Mouse (Mus musculus): Measurements from ENCODE around the gene Tfcp2. TPM values are rescaled to one million over a fixed set of nuclear protein-coding genes. Genes with fewer than 3 reads are reported as not detected.

The Tfcp2 gene
- total and polyA plus RNA-seq, 3 experiments: 20.4 to 21.5 TPM; not detected in 1

DNA sequence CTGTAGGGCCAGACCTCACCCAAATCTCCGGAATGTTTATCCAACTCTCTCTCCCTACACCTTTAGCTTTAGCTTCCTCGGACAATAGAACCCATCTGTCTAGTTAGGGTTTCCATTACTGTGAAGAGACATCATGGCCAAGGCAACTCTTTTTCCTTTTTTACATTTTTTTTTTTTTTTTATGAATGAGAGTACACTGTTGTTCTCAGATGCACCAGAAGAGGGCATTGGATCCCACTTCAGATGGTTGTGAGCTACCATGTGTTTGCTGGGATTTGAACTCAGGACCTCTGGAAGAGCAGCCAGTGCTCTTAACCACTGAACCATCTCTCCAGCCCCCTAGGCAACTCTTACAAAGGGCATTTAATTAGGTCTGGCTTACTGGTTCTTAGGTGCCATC, 86.4 kb downstream of the Tfcp2 start:
- H3K27me3 ChIP-seq (ENCODE audit: control insufficient read depth in 1 of 2, insufficient read depth in 2 of 2, low read length in 2 of 2): no peaks in the 10 kb centered on the region
- TF ChIP-seq MYB (IDR thresholded peaks at IDR 0.05; ENCODE audit: low read depth, low read length) (no peak), RCOR1 (IDR thresholded peaks at IDR 0.05; ENCODE audit: low read depth, low read length) (no peak), TBP (IDR thresholded peaks at IDR 0.05; ENCODE audit: low read depth, low read length) (0 out of 2 replicates have a peak, but pooled peaks have one; percentile 24), POLR2AphosphoS5 (IDR thresholded peaks at IDR 0.05; ENCODE audit: borderline replicate concordance, low read depth, low read length) (no peak), ZKSCAN1 (IDR thresholded peaks at IDR 0.05; ENCODE audit: low read depth, low read length) (no peak), SMC3 (IDR thresholded peaks at IDR 0.05; ENCODE audit: low read depth, low read length) (peak; percentile 63), GABPA (IDR thresholded peaks at IDR 0.05; ENCODE audit: low read depth, low read length) (no peak), TCF12 (IDR thresholded peaks at IDR 0.05; ENCODE audit: low read depth, low read length) (no peak), HCFC1 (IDR thresholded peaks at IDR 0.05; ENCODE audit: low read depth, low read length) (no peak), TAL1 (IDR thresholded peaks at IDR 0.05; ENCODE audit: low read length) (no peak), SIN3A (IDR thresholded peaks at IDR 0.05; ENCODE audit: low read length) (no peak), MAFK (IDR thresholded peaks at IDR 0.05; ENCODE audit: borderline replicate concordance, low read depth, low read length) (no peak), E2F4 (IDR thresholded peaks at IDR 0.05; ENCODE audit: borderline replicate concordance, low read depth, low read length) (no peak), JUND (IDR thresholded peaks at IDR 0.05; ENCODE audit: low read depth, low read length) (no peak), KAT2A (conservative IDR thresholded peaks at IDR 0.05; ENCODE audit: low read depth, low read length) (no peak), ZC3H11A (IDR thresholded peaks at IDR 0.05; ENCODE audit: low read depth, low read length) (peak; percentile 43), RAD21 (IDR thresholded peaks at IDR 0.05; ENCODE audit: low read depth, low read length) (peak; percentile 43), ETS1 (IDR thresholded peaks at IDR 0.05; ENCODE audit: low read depth, low read length) (no peak), NELFE (IDR thresholded peaks at IDR 0.05; ENCODE audit: low read depth, low read length) (no peak), ELF1 (IDR thresholded peaks at IDR 0.05; ENCODE audit: low read depth, low read length) (no peak), CHD1 (IDR thresholded peaks at IDR 0.05; ENCODE audit: low read depth, low read length) (no peak), MAX (IDR thresholded peaks at IDR 0.05; ENCODE audit: low read length) (no peak), CTCF (IDR thresholded peaks at IDR 0.05 in 2 of 3, conservative IDR thresholded peaks at IDR 0.05 in 1 of 3; ENCODE audit: control insufficient read depth in 1 of 3, insufficient read depth in 1 of 3, low read depth in 2 of 3, low read length in 3 of 3, poor library complexity in 1 of 3, severe bottlenecking in 1 of 3) (peak; percentile 24 to 57 (median 43); a peak in 4 of 6 replicates), MEF2A (IDR thresholded peaks at IDR 0.05; ENCODE audit: extremely low read depth, insufficient replicate concordance, low read depth, low read length, poor library complexity, severe bottlenecking) (no peak), USF1 (IDR thresholded peaks at IDR 0.05; ENCODE audit: low read depth, low read length) (no peak), MAZ (IDR thresholded peaks at IDR 0.05; ENCODE audit: low read depth, low read length) (no peak), POLR2AphosphoS2 (IDR thresholded peaks at IDR 0.05; ENCODE audit: low read length) (no peak), USF2 (IDR thresholded peaks at IDR 0.05; ENCODE audit: borderline replicate concordance in 1 of 2, insufficient read depth in 1 of 2, low read depth in 1 of 2, low read length in 2 of 2) (no peak), GATA1 (IDR thresholded peaks at IDR 0.05; ENCODE audit: low read depth, low read length) (no peak), POLR2A (IDR thresholded peaks at IDR 0.05; ENCODE audit: control insufficient read depth in 1 of 2, insufficient read depth in 1 of 2, low read depth in 1 of 2, low read length in 2 of 2, poor library complexity in 1 of 2) (no peak), NRF1 (IDR thresholded peaks at IDR 0.05; ENCODE audit: insufficient read depth, low read depth, low read length, poor library complexity, severe bottlenecking) (no peak), ZNF384 (IDR thresholded peaks at IDR 0.05; ENCODE audit: low read depth, low read length) (peak; percentile 96), ZMIZ1 (IDR thresholded peaks at IDR 0.05; ENCODE audit: low read depth, low read length) (no peak), EP300 (IDR thresholded peaks at IDR 0.05; ENCODE audit: low read depth in 1 of 2, low read length in 2 of 2) (no peak), MYC (IDR thresholded peaks at IDR 0.05; ENCODE audit: low read depth, low read length) (peak; percentile 53; the same call in 1 of the 2 replicates), CHD2 (IDR thresholded peaks at IDR 0.05; ENCODE audit: low read length) (no peak)
- peaks cover 18% of the 10 kb centered on the region for H3K79me2 ChIP-seq (ENCODE audit: control insufficient read depth, insufficient read depth, low read length, poor library complexity)
- no peak overlapping the region for H3K9ac ChIP-seq (ENCODE audit: control insufficient read depth, low read depth, low read length, poor library complexity, severe bottlenecking)
- no peak overlapping the region for H3K27ac ChIP-seq (ENCODE audit: control insufficient read depth, low read depth, low read length)
- H3K4me1 ChIP-seq (ENCODE audit: control insufficient read depth in 1 of 2, insufficient read depth in 2 of 2, low read length in 2 of 2): peaks cover 0 to 18% of the 10 kb centered on the region in 2 experiments
- H3K36me3 ChIP-seq (ENCODE audit: control insufficient read depth in 1 of 2, insufficient read depth in 2 of 2, low read length in 2 of 2): peaks cover 0 to 12% of the 10 kb centered on the region in 2 experiments; a peak in 2 of 4 replicates
- DNase-seq (ENCODE audit: low read depth, low spot score): peak; percentile 50
- H3K9me3 ChIP-seq (replicated peaks; ENCODE audit: insufficient read depth, low read length): no peaks in the 10 kb centered on the region
- no peak overlapping the region for H3K4me3 ChIP-seq (ENCODE audit: control insufficient read depth in 1 of 2, insufficient read depth in 1 of 2, low read depth in 2 of 2, low read length in 2 of 2)
